Mouse (Mus musculus) layer of hippocampus, postnatal 10 days (tissue): ENCODE data around the gene Ankrd36. TPM values are rescaled to one million over a fixed set of nuclear protein-coding genes. Genes with fewer than 3 reads are reported as not detected.
"Not testable (repeated sequence)": the region's sequence is repeated elsewhere in the genome, so short reads cannot be mapped to it uniquely, and the experiment has no call there.

Experiments
- DNase-seq, 2 experiments: peaks; one replicate each; pipeline ENCODE4 v3.0.0; 2021; ENCODE audit warnings: low spot score in 2 of 2
- long read RNA-seq: library from polyadenylated mRNA; stranded (forward); transcript quantifications from one replicate; pipeline ENCODE4 v2.0.0, GENCODE M21; 2023
- total RNA-seq, 2 experiments: library from RNA; stranded (reverse); gene quantifications; 2 replicates each; pipeline ENCODE4 v1.2.3; 2021

The Ankrd36 gene
- not detected for total RNA-seq
- long read RNA-seq, partial matches to known transcripts = 0 of 4 reads
- long read RNA-seq, other reads (novel, unspliced or antisense) = 4 of 4 reads

GRCm38 (mm10) chr11:5569474-5569873 lies at the start of gene Ankrd36:
TSS of gene Ankrd36 (plus strand) at chr11:5569684.
- DNase-seq = no peak

- peak; percentile 96 to 98 for DNase-seq
Measured at GRCm38 (mm10) chr11:5520412-5521265, 48.8 kb upstream of the Ankrd36 start, which contains the start of gene Xbp1. TSS of gene Xbp1 (plus strand) at chr11:5520659.

GRCm38 (mm10) chr11:5521266-5521515 lies 48.3 kb upstream of the Ankrd36 start:
- DNase-seq = peak in 1 of 2 experiments; percentile 46

GRCm38 (mm10) chr11:5521516-5522291 lies 47.8 kb upstream of the Ankrd36 start:
- peak; percentile 48 to 63 for DNase-seq

GRCm38 (mm10) chr11:5522798-5523415 lies 46.6 kb upstream of the Ankrd36 start:
- no peak for DNase-seq

GRCm38 (mm10) chr11:5525418-5525817 lies 44.1 kb upstream of the Ankrd36 start:
- no peak for DNase-seq

GRCm38 (mm10) chr11:5526573-5527439 lies 42.7 kb upstream of the Ankrd36 start:
- no peak for DNase-seq

- DNase-seq = no peak
Measured at GRCm38 (mm10) chr11:5527865-5528523, 41.5 kb upstream of the Ankrd36 start.

GRCm38 (mm10) chr11:5528841-5529240 lies 40.6 kb upstream of the Ankrd36 start:
- DNase-seq = no peak

- no peak for DNase-seq
Measured at GRCm38 (mm10) chr11:5530172-5530571, 39.3 kb upstream of the Ankrd36 start.

GRCm38 (mm10) chr11:5530717-5531116 lies 38.8 kb upstream of the Ankrd36 start:
- no peak for DNase-seq

GRCm38 (mm10) chr11:5533108-5533507 lies 36.4 kb upstream of the Ankrd36 start:
- DNase-seq = no peak

- not testable (repeated sequence) for DNase-seq
Measured at GRCm38 (mm10) chr11:5537454-5537853, 32.0 kb upstream of the Ankrd36 start.

GRCm38 (mm10) chr11:5540331-5540730 lies 29.2 kb upstream of the Ankrd36 start:
- no peak for DNase-seq

GRCm38 (mm10) chr11:5541230-5541798 lies 28.2 kb upstream of the Ankrd36 start:
- peak in 1 of 2 experiments; percentile 30 for DNase-seq

GRCm38 (mm10) chr11:5541799-5542481 lies 27.5 kb upstream of the Ankrd36 start, which contains the start of gene Ccdc117:
TSS of gene Ccdc117 (minus strand) at chr11:5542187.
- DNase-seq = peak; percentile 78 to 81

- no peak for DNase-seq
Measured at GRCm38 (mm10) chr11:5542482-5543185, 26.9 kb upstream of the Ankrd36 start.

- DNase-seq = no peak
Measured at GRCm38 (mm10) chr11:5543281-5543680, 26.2 kb upstream of the Ankrd36 start.

GRCm38 (mm10) chr11:5544709-5545108 lies 24.8 kb upstream of the Ankrd36 start:
- not testable (repeated sequence) for DNase-seq
